Mouse (Mus musculus) liver, embryonic 14.5 days (tissue): ENCODE results near the gene Slfn14. TPM values are rescaled to one million over a fixed set of nuclear protein-coding genes. Genes with fewer than 3 reads are reported as not detected.
"Not testable (repeated sequence)": the region's sequence is repeated elsewhere in the genome, so short reads cannot be mapped to it uniquely, and the experiment has no call there.

ENCODE experiments used
- ATAC-seq: fragments of 200-750 bp; cut with Nextera tagmentation; 2 replicates; pipeline ENCODE4 v1.8.0; 2017; ENCODE audit warnings: moderate number of reproducible peaks, mild to moderate bottlenecking, moderate library complexity; ENCODE audit not compliant: insufficient read depth
- DNase-seq, 3 experiments: peaks; one replicate each; pipeline ENCODE4 v3.0.0-alpha.2; 2012 to 2013; ENCODE audit warnings: low read depth in 3 of 3, low spot score in 3 of 3
- H3K27ac ChIP-seq: fragments of 300-500 bp; sonication (generic); 2 replicates; pipeline ENCODE4 v1.5.1; 2014; ENCODE audit warnings: moderate library complexity, mild to moderate bottlenecking, control low read depth, inconsistent platforms
- H3K27me3 ChIP-seq: fragments of 300-500 bp; sonication (generic); 2 replicates; pipeline ENCODE4 v1.6.1; 2014; ENCODE audit warnings: mild to moderate bottlenecking, low read length, moderate library complexity; ENCODE audit not compliant: control insufficient read depth, insufficient read depth
- H3K36me3 ChIP-seq: fragments of 300-500 bp; sonication (generic); replicated peaks from 2 replicates; pipeline ENCODE4 v1.6.1; 2014; ENCODE audit warnings: low read depth; ENCODE audit not compliant: control insufficient read depth, insufficient read depth
- H3K4me1 ChIP-seq, 2 experiments: fragments of 200-500 bp in 1 of 2; fragments of 300-500 bp in 1 of 2; sonication (generic) in 1 of 2; replicated peaks; 2 replicates each; pipeline ENCODE4 v1.6.1; 2012 to 2014; ENCODE audit warnings: antibody characterized with exemption in 1 of 2, inconsistent platforms in 1 of 2, low read length in 1 of 2; ENCODE audit not compliant: control insufficient read depth in 2 of 2, insufficient read depth in 2 of 2
- H3K4me2 ChIP-seq: fragments of 300-500 bp; sonication (generic); 2 replicates; pipeline ENCODE4 v1.6.1; 2014; ENCODE audit warnings: low read depth, mild to moderate bottlenecking, control low read depth, moderate library complexity
- H3K4me3 ChIP-seq, 2 experiments: fragments of 200-500 bp in 1 of 2; fragments of 300-500 bp in 1 of 2; sonication (generic) in 1 of 2; 2 replicates each; pipeline ENCODE4 v1.5.1; 2012 to 2014; ENCODE audit warnings: low read depth in 2 of 2, low read length in 2 of 2, mild to moderate bottlenecking in 2 of 2, control low read depth in 1 of 2, inconsistent platforms in 1 of 2, moderate library complexity in 1 of 2; ENCODE audit not compliant: insufficient read depth in 1 of 2
- H3K9ac ChIP-seq: fragments of 300-500 bp; sonication (generic); replicated peaks from 2 replicates; pipeline ENCODE4 v1.6.1; 2014; ENCODE audit warnings: mild to moderate bottlenecking, control low read depth, moderate library complexity
- H3K9me3 ChIP-seq: fragments of 300-500 bp; sonication (generic); 2 replicates; pipeline ENCODE4 v1.6.1; 2016; ENCODE audit warnings: low read length, mixed read lengths; ENCODE audit not compliant: control insufficient read depth
- CTCF ChIP-seq: IDR thresholded peaks from 2 replicates; pipeline ENCODE4 v1.5.1; 2016; ENCODE audit warnings: antibody characterized with exemption, low read depth, control low read depth
- EP300 ChIP-seq: IDR thresholded peaks from 2 replicates; pipeline ENCODE4 v1.6.1; 2016; ENCODE audit warnings: antibody characterized with exemption, low read depth
- WGBS: fragments of 180-500 bp; shearing (Covaris S2); extraction: QIAGEN DNeasy Blood & Tissue Kit; methylation state at CpG from one replicate; pipeline ENCODE4 v1.1.7; 2014; ENCODE audit not compliant: insufficient replicate concordance; 5-methylcytosine and 5-hydroxymethylcytosine counted together
- polyA plus RNA-seq, 2 experiments: library from polyadenylated mRNA; depleted of rRNA in 1 of 2; stranded (reverse) in 1 of 2; unstranded in 1 of 2; fragments of >200 nt; fragmentation: Nextera tagmentation in 1 of 2; extraction: Ambion mirVana in 1 of 2; gene quantifications; 2 replicates each; pipeline versions ENCODE4 v1.2.1 to v1.2.3; 2012 to 2014

The Slfn14 gene
- polyA plus RNA-seq (2012; rRNA removed) (11.4 and 15.4 TPM in 2 replicates), polyA plus RNA-seq (2014; fragmentation: Nextera tagmentation; extraction: Ambion mirVana) (29.3 and 30.4 TPM in 2 replicates)

DNA sequence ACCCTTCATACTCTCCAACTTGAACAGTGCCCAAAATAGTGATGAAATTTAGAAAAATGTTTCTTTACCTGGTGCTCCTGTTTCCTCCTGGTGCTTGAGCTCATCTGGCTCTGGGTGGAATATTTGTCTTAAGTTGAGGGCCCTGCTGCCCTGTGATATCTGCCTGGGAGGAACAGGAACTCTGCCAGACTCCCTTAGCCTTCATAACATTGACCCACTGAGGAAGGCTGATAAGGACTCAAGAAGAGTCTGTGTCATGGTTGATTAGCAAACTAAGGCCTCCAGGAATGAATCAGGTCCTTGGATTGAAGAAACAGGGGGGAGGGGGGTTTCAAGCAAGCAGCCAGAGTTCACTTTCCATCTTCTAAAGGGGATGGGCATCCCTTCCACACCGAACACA is at the start of gene Slfn14:
TSS of gene Slfn14 (minus strand) at position 161 of the 400 bp plus-strand sequence.
- ATAC-seq (peak; percentile 87), DNase-seq (peak; percentile 91 to 94 (median 91))
- Histone ChIP-seq H3K4me2 (peak within 1 kb of the TSS; percentile 69), H3K27ac (peak within 1 kb of the TSS; percentile 95), H3K9ac (peak within 1 kb of the TSS; percentile 83), H3K36me3 (peaks cover 30% of the 10 kb centered on the region), H3K27me3 (peaks cover 4% of the 10 kb centered on the region; the same call in 1 of the 2 replicates), H3K9me3 (no peaks in the 10 kb centered on the region), H3K4me1 (peaks cover 36 to 47% of the 10 kb centered on the region in 2 experiments), H3K4me3 (peak within 1 kb of the TSS; percentile 66 to 89)
- WGBS: 17% methylated on average over 1 of the region's 1 CpGs
- TF ChIP-seq EP300 (peak; percentile 99), CTCF (no peak)

GRCm38 (mm10) chr11:83335826-83336225 is 49.3 kb upstream of the Slfn14 start:
- TF ChIP-seq EP300: no peak
- no peak for TF ChIP-seq CTCF
- H3K9ac ChIP-seq: no peak overlapping the region
- H3K9me3 ChIP-seq: no peaks in the 10 kb centered on the region
- no peaks in the 10 kb centered on the region for H3K27me3 ChIP-seq
- no peaks in the 10 kb centered on the region for H3K4me1 ChIP-seq
- 84% methylated on average over 7 of the region's 7 CpGs for WGBS
- H3K27ac ChIP-seq: no peak overlapping the region
- H3K4me2 ChIP-seq: no peak overlapping the region
- H3K4me3 ChIP-seq: no peak overlapping the region
- peaks cover 40% of the 10 kb centered on the region for H3K36me3 ChIP-seq
- ATAC-seq (no peak), DNase-seq (no peak)

DNA sequence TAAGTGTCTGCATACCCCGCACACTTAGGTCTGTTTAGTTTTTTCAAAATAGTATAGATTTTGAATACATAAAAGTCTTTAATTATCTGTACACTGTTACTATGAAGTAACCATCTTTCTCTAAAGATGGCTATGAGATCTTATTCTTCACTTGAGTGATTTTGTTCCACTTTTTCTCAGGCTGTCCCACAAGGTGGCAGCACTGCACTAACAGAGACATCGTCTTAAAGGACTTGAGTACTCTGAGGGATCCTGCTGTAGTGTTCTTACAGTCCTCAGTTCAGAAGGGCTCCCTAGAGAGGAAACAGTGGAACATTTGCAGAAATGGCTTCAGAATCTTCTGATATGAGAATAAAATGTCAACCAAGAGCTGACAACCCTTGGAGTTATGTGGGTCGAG is 40.9 kb upstream of the Slfn14 start:
- 59% methylated on average over 3 of the region's 3 CpGs for WGBS
- H3K9ac ChIP-seq: no peak overlapping the region
- no peak overlapping the region for H3K27ac ChIP-seq
- TF ChIP-seq CTCF (peak; percentile 57), EP300 (no peak)
- no peak overlapping the region for H3K4me2 ChIP-seq
- no peaks in the 10 kb centered on the region for H3K4me1 ChIP-seq
- DNase-seq (peak; percentile 22 to 49 (median 36)), ATAC-seq (no peak)
- H3K4me3 ChIP-seq: no peak overlapping the region
- peaks cover 37% of the 10 kb centered on the region for H3K36me3 ChIP-seq
- H3K27me3 ChIP-seq: no peaks in the 10 kb centered on the region
- H3K9me3 ChIP-seq: no peaks in the 10 kb centered on the region

- DNase-seq, H3K4me3 ChIP-seq, ATAC-seq, H3K27me3 ChIP-seq, H3K4me1 ChIP-seq, H3K9ac ChIP-seq, H3K9me3 ChIP-seq, H3K27ac ChIP-seq, H3K4me2 ChIP-seq: not testable (repeated sequence)
- H3K36me3 ChIP-seq: peaks cover 45% of the 10 kb centered on the region
- 74% methylated on average over 3 of the region's 3 CpGs for WGBS
- TF ChIP-seq CTCF: peak; percentile 10; the same call in 1 of the 2 replicates
Observed at GRCm38 (mm10) chr11:83326692-83327091, 40.2 kb upstream of the Slfn14 start.

DNA sequence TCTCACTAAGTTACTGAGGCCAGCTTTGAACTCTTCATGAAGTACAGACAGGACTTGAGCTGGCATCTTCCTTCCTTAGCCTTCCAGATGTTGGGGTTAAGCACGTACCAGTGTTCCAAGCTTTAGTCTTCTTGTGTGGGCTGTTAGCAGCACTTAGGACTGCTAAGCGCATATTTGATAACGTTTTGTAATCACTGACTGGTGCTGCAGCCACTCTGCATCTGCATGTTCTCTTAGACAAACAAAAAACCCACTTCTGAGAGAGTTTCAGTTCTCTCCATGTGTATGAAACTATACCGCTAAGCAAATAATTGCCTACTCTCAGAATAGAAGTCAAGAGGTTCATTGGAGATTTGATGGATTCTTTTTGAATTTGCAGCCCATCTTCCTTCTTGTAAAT is 32.5 kb upstream of the Slfn14 start:
- Histone ChIP-seq H3K4me1 (0 out of 4 replicates have a peak, but pooled peaks cover 0 to 3% of the 10 kb centered on the region in 2 experiments), H3K4me3 (no peak overlapping the region), H3K4me2 (no peak overlapping the region), H3K27me3 (no peaks in the 10 kb centered on the region), H3K27ac (no peak overlapping the region), H3K9me3 (no peaks in the 10 kb centered on the region), H3K36me3 (peaks cover 36% of the 10 kb centered on the region), H3K9ac (no peak overlapping the region)
- ATAC-seq: no peak
- 75% methylated on average over 4 of the region's 4 CpGs for WGBS
- no peak for DNase-seq
- no peak for TF ChIP-seq EP300
- TF ChIP-seq CTCF: no peak
